Mouse (Mus musculus) heart, adult 8-10 months (tissue): Measurements from ENCODE around the gene Slc51a. TPM values are rescaled to one million over a fixed set of nuclear protein-coding genes. Genes with fewer than 3 reads are reported as not detected.

ENCODE experiments used
- DNase-seq: peaks from one replicate; pipeline ENCODE4 v3.0.0; 2022; ENCODE audit warnings: low spot score
- total RNA-seq, 4 experiments: library from RNA; stranded (reverse); gene quantifications; 2 replicates each; pipeline ENCODE4 v1.2.4; 2022

Gene Slc51a
- total RNA-seq, 4 experiments from 2014 or later = 0.19 to 0.40 (median 0.25) TPM

GRCm38 (mm10) chr16:32431047-32431591 is 56.6 kb downstream of the Slc51a start:
- peak; percentile 29 for DNase-seq

- peak; percentile 89 for DNase-seq
Observed at GRCm38 (mm10) chr16:32430474-32431046, 57.1 kb downstream of the Slc51a start, which contains the start of gene Pcyt1a. Gene Pcyt1a (plus strand): TSS chr16:32430921.

- no peak for DNase-seq
Observed at GRCm38 (mm10) chr16:32427506-32427905, 60.2 kb downstream of the Slc51a start.

Other genes starting within 250 kb of the Slc51a start
- gene Fbxo45, start 240.7 kb downstream of the Slc51a start, total RNA-seq = 10 to 100 TPM; 11.4 to 14.0 (median 13.2) TPM
- 1 to 10 TPM; 3.8 to 8.3 (median 7.3) TPM for gene Wdr53, start 240.7 kb downstream of the Slc51a start, total RNA-seq
- 10 to 100 TPM; 21.6 to 33.8 (median 27.9) TPM for gene Smco1, start 216.4 kb downstream of the Slc51a start, total RNA-seq
- gene Rnf168, start 210.4 kb downstream of the Slc51a start, total RNA-seq = 10 to 100 TPM; 11.3 to 15.3 (median 12.1) TPM
- 10 to 100 TPM; 23.1 to 27.1 (median 24.5) TPM for gene Ubxn7, start 155.6 kb downstream of the Slc51a start, total RNA-seq
- gene Tm4sf19, start 87.4 kb downstream of the Slc51a start, total RNA-seq = not detected
- gene Tctex1d2, start 68.2 kb downstream of the Slc51a start, total RNA-seq = 10 to 100 TPM in 1 of 4 experiments, 1 to 10 TPM in 3; 6.2 to 10.5 (median 8.3) TPM
- gene Pcyt1a, start 57.0 kb downstream of the Slc51a start, total RNA-seq = 100 to 1,000 TPM; 118 to 125 (median 123) TPM
- gene Zdhhc19, start 8.4 kb upstream of the Slc51a start, total RNA-seq = not detected
- 10 to 100 TPM; 21.4 to 53.5 (median 38.0) TPM for gene Tfrc, start 121.0 kb upstream of the Slc51a start, total RNA-seq
- gene Tnk2, start 156.0 kb upstream of the Slc51a start, total RNA-seq = 10 to 100 TPM; 18.6 to 22.6 (median 21.4) TPM
- gene Muc4, start 248.0 kb upstream of the Slc51a start, total RNA-seq = under 1 TPM; 0.29 to 0.50 (median 0.35) TPM